Mouse (Mus musculus) megakaryocyte, embryonic 14.5 days (primary cell): ENCODE results near the gene Suclg2. TPM values are rescaled to one million over a fixed set of nuclear protein-coding genes. Genes with fewer than 3 reads are reported as not detected.

ENCODE experiments used
- H3K27me3 ChIP-seq: replicated peaks from 2 replicates; pipeline ENCODE3; 2012; ENCODE audit warnings: inconsistent platforms
- H3K36me3 ChIP-seq: replicated peaks from 2 replicates; pipeline ENCODE3; 2012; ENCODE audit warnings: low read length, inconsistent platforms, mixed read lengths
- H3K4me1 ChIP-seq: 2 replicates; pipeline ENCODE4 v1.6.1; 2012; ENCODE audit warnings: inconsistent platforms
- H3K4me3 ChIP-seq: replicated peaks from 2 replicates; pipeline ENCODE3; 2012; ENCODE audit warnings: moderate library complexity, mild to moderate bottlenecking, inconsistent platforms
- H3K9me3 ChIP-seq: 2 replicates; pipeline ENCODE4 v1.6.1; 2012; ENCODE audit warnings: inconsistent platforms
- FLI1 ChIP-seq: IDR thresholded peaks from 2 replicates; pipeline ENCODE4 v1.6.1; 2012; ENCODE audit warnings: low read length, inconsistent platforms, mixed read lengths
- GATA1 ChIP-seq: IDR thresholded peaks from 3 replicates; pipeline ENCODE4 v1.6.1; 2012; ENCODE audit warnings: mixed read lengths, low read length, inconsistent platforms, borderline replicate concordance
- polyA plus RNA-seq: library from polyadenylated mRNA; stranded (reverse); fragments of >175 nt; gene quantifications from 2 replicates; pipeline ENCODE4 v1.2.3, GENCODE M21; 2012; ENCODE audit warnings: low replicate concordance; ENCODE audit not compliant: insufficient read depth

The Suclg2 gene
- 16.7 and 18.1 TPM in 2 replicates for polyA plus RNA-seq

DNA sequence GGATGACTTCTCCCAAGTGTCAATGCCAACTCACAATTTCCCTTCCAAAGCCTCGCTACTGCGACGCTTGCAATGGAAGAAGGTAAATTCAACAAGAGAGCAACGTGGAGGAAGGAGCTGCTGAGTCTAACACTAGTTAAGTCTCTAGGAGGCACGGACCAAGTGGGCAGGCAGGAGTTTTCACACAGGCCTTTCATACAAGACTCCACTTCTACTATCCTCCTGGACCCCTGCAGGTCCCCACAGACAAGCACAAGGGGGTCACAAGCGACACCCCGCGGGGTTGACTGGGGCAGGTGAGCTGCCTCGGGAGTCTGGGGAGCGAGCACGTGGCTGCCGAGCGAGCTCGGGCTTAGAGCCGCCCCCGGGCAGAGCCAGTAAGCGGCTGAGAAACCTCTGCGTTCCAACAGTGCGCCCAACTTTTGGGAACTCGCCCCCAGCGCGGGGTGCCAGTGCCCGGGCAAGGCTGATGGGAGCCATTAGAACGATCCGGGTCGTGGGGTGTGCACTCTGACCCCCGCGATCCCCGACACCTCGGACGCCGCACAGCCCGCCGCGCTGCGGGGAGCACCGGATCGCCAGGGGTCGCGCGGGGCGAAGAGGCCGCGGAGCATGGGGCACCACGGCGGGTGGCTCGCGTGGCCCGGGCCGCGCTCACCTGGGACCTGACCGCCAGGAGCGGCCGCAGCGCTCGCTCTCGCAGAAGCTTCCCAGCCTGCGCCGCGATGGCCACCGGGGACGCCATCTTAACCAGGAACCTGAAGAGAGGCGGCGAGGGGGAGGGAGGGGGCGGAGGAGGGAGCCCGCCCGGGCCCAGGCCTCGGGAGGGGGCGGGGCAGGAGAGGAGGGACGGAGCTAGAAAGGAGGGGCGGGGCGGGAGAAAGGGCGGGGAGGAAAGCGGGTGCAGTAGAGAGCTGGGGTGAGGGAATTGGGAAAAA, at the start of gene Suclg2:
Gene Suclg2 (minus strand): TSS at position 770 of the 938 bp plus-strand sequence.
- H3K27me3 ChIP-seq, result no peaks in the 10 kb centered on the region
- H3K4me3 ChIP-seq, result peak within 1 kb of the TSS; percentile 97
- 0 out of 2 replicates have a peak, but pooled peaks cover 10% of the 10 kb centered on the region for H3K9me3 ChIP-seq
- H3K36me3 ChIP-seq, result no peaks in the 10 kb centered on the region
- peaks cover 41% of the 10 kb centered on the region for H3K4me1 ChIP-seq
- TF ChIP-seq GATA1, result no peak
- TF ChIP-seq FLI1, result no peak

DNA sequence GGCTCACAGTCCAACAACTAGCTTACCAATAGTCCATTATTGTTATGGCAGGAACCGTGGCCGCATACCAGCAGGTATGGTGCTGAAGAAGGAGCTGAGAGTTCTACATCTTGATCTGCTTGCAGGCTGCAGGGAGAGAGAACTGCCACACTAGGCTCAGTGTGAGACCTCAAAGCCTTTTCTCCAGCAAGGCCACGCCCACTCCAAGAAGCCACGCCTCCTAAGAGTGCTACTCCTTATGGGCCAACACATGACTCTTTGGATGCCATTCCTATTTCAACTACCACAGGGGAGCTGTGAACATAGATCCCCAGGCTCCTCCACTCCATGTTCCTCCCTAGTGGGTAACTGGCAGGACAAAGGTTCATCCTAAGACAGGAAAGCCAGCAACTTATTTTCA, 48.0 kb upstream of the Suclg2 start:
- Histone ChIP-seq H3K4me3 (no peak overlapping the region), H3K27me3 (no peaks in the 10 kb centered on the region), H3K9me3 (0 out of 2 replicates have a peak, but pooled peaks cover 3% of the 10 kb centered on the region), H3K4me1 (no peaks in the 10 kb centered on the region), H3K36me3 (no peaks in the 10 kb centered on the region)
- TF ChIP-seq FLI1 (no peak), GATA1 (no peak)

GRCm38 (mm10) chr6:95759558-95760172, 41.1 kb upstream of the Suclg2 start:
- Histone ChIP-seq H3K4me1 (no peaks in the 10 kb centered on the region), H3K36me3 (no peaks in the 10 kb centered on the region), H3K9me3 (peaks cover 7% of the 10 kb centered on the region), H3K27me3 (no peaks in the 10 kb centered on the region), H3K4me3 (no peak overlapping the region)
- TF ChIP-seq FLI1 (no peak), GATA1 (no peak)

DNA sequence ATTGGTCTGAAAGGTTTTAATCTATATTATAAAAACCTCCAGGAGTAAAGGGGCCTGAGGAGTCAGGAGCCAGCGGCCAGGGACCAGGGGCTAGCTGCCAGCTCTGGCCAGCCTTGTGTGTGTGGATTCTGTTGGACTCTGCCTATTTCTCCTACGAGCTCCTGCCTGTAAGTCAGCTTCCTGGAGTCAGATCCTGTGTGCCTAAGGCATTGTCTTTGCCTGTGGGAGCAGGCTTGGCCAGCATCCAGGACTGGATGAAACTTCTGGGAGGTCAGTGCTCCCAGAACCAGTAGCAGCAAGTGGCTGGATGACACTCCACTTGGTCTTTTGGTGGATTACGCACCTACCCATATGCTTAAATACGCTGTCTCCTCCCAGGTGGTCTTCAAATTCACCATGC, 23.8 kb upstream of the Suclg2 start:
- no peak overlapping the region for H3K4me3 ChIP-seq
- TF ChIP-seq GATA1 (no peak), FLI1 (no peak)
- H3K27me3 ChIP-seq, result no peaks in the 10 kb centered on the region
- no peaks in the 10 kb centered on the region for H3K4me1 ChIP-seq
- no peaks in the 10 kb centered on the region for H3K36me3 ChIP-seq
- H3K9me3 ChIP-seq, result 0 out of 2 replicates have a peak, but pooled peaks cover 4% of the 10 kb centered on the region

GRCm38 (mm10) chr6:95731570-95732367, 13.2 kb upstream of the Suclg2 start:
- H3K9me3 ChIP-seq, result peaks cover 5% of the 10 kb centered on the region
- H3K4me1 ChIP-seq, result no peaks in the 10 kb centered on the region
- no peaks in the 10 kb centered on the region for H3K27me3 ChIP-seq
- H3K4me3 ChIP-seq, result no peak overlapping the region
- TF ChIP-seq FLI1, result no peak
- TF ChIP-seq GATA1, result no peak
- no peaks in the 10 kb centered on the region for H3K36me3 ChIP-seq

DNA sequence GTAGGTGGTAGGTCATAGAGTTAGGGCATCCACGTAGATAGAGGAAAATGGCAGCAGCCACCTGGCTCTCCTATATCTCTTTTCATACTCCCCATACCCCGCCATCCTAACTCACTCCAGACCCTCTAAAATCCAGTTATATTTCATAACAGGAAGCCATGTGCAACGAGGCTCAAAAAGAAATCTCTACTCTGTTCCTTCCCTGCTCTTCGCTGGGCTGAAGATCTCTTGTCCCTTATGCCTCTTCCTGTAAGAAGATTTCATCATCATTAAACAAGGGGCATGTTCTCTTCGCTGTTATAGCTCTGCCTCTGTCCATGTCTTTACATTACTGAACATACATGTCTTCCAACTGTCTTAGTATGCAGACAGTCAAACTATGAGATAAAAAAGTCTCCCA, 10.8 kb upstream of the Suclg2 start:
- no peak for TF ChIP-seq FLI1
- TF ChIP-seq GATA1, result no peak
- H3K4me3 ChIP-seq, result no peak overlapping the region
- H3K9me3 ChIP-seq, result peaks cover 5% of the 10 kb centered on the region

GRCm38 (mm10) chr6:95725281-95725680, 6.7 kb upstream of the Suclg2 start:
- Histone ChIP-seq H3K4me1 (no peaks in the 10 kb centered on the region), H3K4me3 (no peak overlapping the region), H3K27me3 (no peaks in the 10 kb centered on the region), H3K36me3 (no peaks in the 10 kb centered on the region), H3K9me3 (peaks cover 15% of the 10 kb centered on the region)
- TF ChIP-seq GATA1, result no peak
- TF ChIP-seq FLI1, result no peak

More for the DNA sequence above, 10.8 kb upstream of the Suclg2 start:
- no peaks in the 10 kb centered on the region for H3K27me3 ChIP-seq
- no peaks in the 10 kb centered on the region for H3K36me3 ChIP-seq
- H3K4me1 ChIP-seq, result no peaks in the 10 kb centered on the region

DNA sequence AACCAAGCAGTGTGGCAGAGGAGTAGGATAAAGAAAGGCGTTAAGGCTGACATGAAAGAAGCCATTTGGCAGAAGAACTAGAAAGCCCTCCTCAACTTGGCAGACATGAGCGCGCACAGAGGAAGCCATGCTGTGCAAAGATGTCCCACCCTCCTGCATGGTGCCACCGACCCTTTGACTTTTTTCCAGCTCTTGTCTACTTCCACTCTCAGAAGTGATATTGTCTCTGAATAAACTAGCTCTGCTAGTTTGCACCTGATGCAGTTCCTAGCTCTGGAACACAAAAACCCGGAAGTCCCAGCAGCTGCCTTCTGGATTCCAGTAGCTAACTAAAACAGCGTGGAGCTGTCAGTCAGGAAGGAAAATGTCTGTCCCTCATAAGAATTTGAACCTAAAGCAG, 4.8 kb upstream of the Suclg2 start:
- Histone ChIP-seq H3K4me3 (no peak overlapping the region), H3K4me1 (peaks cover 5% of the 10 kb centered on the region), H3K9me3 (peaks cover 15% of the 10 kb centered on the region), H3K27me3 (no peaks in the 10 kb centered on the region), H3K36me3 (no peaks in the 10 kb centered on the region)
- no peak for TF ChIP-seq GATA1
- no peak for TF ChIP-seq FLI1

GRCm38 (mm10) chr6:95719791-95720190, 1.2 kb upstream of the Suclg2 start:
- H3K9me3 ChIP-seq, result peaks cover 15% of the 10 kb centered on the region

DNA sequence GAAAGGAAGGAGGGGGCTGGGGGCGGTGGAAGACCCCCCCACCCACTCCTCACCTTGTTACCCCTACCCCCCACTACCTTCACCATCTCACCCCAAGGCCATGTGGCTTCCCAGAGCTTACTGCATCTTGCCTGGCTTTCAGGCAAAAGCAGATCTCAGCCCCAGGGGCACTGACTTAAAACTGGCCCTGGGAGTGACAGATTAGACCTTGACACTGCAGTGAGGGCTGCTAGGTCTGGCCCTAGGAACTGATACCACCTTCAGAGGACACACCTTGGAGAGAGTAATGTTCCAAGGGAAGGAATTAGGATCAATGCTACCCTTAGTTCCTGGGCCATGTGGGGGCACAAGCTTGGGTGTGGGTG, 351 bp upstream of the Suclg2 start:
- H3K4me3 ChIP-seq, result peak overlapping the region; percentile 97
- no peaks in the 10 kb centered on the region for H3K36me3 ChIP-seq
- H3K4me1 ChIP-seq, result peaks cover 38% of the 10 kb centered on the region
- peaks cover 14% of the 10 kb centered on the region for H3K9me3 ChIP-seq
- TF ChIP-seq FLI1 (no peak), GATA1 (no peak)
- no peaks in the 10 kb centered on the region for H3K27me3 ChIP-seq

More at GRCm38 (mm10) chr6:95719791-95720190, 1.2 kb upstream of the Suclg2 start:
- Histone ChIP-seq H3K27me3 (no peaks in the 10 kb centered on the region), H3K4me1 (peaks cover 30% of the 10 kb centered on the region), H3K4me3 (no peak overlapping the region), H3K36me3 (no peaks in the 10 kb centered on the region)
- TF ChIP-seq GATA1 (no peak), FLI1 (no peak)
